Mouse (Mus musculus) skeletal muscle tissue, postnatal 0 days (tissue): ENCODE measurements around the gene Adap1. TPM values are rescaled to one million over a fixed set of nuclear protein-coding genes. Genes with fewer than 3 reads are reported as not detected.

Experiments used
- microRNA counts: library from miRNA; unstranded; fragments of <30 nt; microRNA quantifications from one replicate; lab custom pipeline; 2015
- microRNA-seq, 2 experiments: library from miRNA; unstranded; fragments of <30 nt; microRNA quantifications; one replicate each; pipeline ENCODE4; 2016
- polyA plus RNA-seq: library from polyadenylated mRNA; unstranded; fragments of >200 nt; fragmentation: Nextera tagmentation; extraction: Ambion mirVana; gene quantifications from 2 replicates; pipeline ENCODE4 v1.2.1, GENCODE M21; 2015

Adap1 gene
- polyA plus RNA-seq, result 2.1 and 3.8 TPM in 2 replicates

DNA sequence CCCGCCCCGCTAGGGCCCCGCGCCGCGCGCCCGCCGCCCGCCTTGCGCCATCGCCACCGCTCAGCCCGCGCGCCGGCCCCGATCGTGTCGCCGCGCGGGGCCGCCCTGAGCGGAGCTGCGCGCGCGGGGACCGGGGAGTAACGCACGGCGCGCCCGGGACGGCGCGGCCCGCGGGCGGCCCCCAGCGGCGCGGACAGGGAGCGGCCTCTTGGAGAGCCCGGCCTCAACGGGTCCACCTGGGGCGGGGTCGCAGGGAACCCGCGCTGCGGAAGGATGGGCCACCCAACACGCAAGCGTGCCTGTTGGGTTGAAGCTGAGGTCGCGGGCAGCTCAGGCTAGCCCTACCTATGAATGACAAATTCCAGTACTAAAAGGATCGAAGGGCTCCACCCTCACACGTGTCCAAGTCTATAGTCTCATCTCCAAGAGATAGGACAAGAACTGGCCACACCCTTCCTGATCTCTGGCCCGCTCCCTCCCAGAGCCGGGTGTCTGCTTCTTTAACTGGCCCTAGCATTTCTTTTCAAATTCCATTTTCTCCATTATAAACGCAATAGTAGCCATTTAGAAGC lies at the start of gene Adap1:
Gene Adap1 (minus strand): TSS at position 228 of the 572 bp plus-strand sequence.

DNA sequence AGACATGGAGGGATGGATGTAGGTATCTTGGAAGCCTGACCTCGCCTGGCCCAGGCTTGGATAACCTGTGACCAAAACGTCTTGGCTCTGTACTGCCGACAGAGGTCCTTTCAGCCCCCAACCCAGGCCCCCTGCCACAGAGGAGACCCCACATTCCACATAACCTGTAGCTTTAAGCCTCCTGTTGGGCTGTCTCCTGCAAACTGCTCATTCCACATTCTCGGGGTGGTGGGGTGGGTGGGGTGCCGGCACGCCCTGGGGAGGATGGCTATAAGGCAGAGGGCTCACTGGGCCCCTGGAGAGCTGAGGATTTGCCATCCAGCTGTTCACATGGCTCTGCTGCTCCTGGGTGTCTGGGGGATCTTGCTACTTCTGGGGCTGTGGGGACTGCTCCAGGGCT lies 26.9 kb upstream of the Adap1 start, which contains the start of gene Cyp2w1:
Gene Cyp2w1 (plus strand): TSS at position 301 of the 400 bp plus-strand sequence.

DNA sequence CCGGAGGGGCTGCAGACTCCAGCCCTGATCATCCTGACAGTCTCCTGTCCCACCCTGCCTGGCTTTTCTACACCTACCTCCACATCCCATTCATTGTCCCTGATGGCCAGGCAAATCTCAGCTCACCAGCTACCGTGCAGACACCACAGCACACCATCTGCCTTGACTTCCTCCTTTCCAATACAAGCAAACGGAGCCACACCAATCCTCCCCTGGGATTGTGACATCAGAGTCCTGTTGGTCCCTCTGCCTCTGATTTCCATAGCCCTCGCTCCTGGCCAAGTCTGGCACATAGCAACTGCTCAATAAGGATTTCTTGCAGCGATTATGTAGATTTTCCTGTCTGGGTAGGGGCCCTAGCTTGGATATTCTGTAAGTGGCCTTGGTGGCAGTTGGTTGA lies 25.7 kb upstream of the Adap1 start, which contains the start of gene Cox19:
Gene Cox19 (minus strand): TSS at position 285 of the 400 bp plus-strand sequence.

DNA sequence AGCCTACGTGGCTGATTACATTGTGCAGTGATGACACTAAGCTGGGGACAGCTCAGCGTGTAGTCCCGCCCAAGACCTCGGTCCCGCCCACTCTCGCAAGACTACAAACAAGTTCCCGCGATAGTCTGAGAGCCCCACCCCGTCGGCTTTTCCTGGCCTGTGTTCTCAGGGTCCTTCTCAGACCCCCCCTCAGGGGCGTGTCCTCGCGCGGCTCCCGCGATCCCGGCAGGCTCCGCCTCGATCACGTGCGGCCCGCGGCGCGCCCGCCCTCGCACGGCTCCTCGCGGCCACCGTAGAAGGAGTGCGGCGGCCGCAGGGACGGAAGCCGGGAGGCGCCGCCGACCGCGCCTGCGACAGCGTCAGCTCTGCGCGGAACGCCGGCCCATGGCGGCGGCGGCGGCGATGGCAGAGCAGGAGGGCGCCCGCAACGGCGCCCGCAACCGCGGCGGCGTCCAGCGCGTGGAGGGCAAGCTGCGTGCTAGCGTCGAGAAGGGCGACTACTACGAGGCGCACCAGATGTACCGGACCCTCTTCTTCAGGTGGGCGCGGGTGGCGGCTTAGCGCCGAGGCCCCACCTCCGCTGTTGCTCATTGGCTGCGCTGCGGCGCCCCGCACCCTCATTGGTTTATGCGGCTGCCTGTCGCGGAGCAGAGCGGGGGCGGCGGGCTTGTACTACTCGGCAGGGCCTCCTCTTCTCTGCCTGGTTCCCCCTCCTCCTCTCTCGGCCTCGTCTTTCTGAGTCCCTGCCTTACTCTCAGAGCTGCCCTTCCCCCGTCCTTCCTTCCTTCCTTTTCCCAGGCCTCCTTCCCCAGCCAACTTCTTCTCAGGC lies 73.1 kb downstream of the Adap1 start, which contains the start of gene Get4:
Gene Get4 (plus strand): TSS at position 244 of the 829 bp plus-strand sequence.

MicroRNAs encoded within 50 kb of the gene (microRNA counts, 519-probe panel; counts per million panel counts)
- microRNA mmu-miR-339-3p (lab: Ali Mortazavi, UCI) (296 counts per million, percentile 58 among the panel's probes with 10 or more counts), microRNA mmu-miR-339-5p (lab: Ali Mortazavi, UCI) (296 counts per million, percentile 58 among the panel's probes with 10 or more counts)

Small RNA genes lying within 50 kb of the gene (microRNA-seq; reads per million reads assigned to microRNA genes)
- gene Mir339, result 224 to 330 reads per million in 2 experiments

Other genes with a start within 250 kb of the Adap1 start
- gene Prkar1b, start 175.6 kb downstream of the Adap1 start, polyA plus RNA-seq, result 4.1 and 4.3 TPM in 2 replicates
- 2.9 and 3.5 TPM in 2 replicates for gene Dnaaf5, start 175.4 kb downstream of the Adap1 start, polyA plus RNA-seq
- 28.4 and 29.5 TPM in 2 replicates for gene Sun1, start 125.0 kb downstream of the Adap1 start, polyA plus RNA-seq
- 204 and 205 TPM in 2 replicates for gene Get4, start 73.3 kb downstream of the Adap1 start, polyA plus RNA-seq
- gene Cox19, start 25.8 kb upstream of the Adap1 start, polyA plus RNA-seq, result 73.7 and 79.2 TPM in 2 replicates
- 0.51 TPM in 1 of 2 replicates, not detected in the other for gene Cyp2w1, start 27.0 kb upstream of the Adap1 start, polyA plus RNA-seq
- 10.5 and 11.6 TPM in 2 replicates for gene Gpr146, start 52.1 kb upstream of the Adap1 start, polyA plus RNA-seq
- 0.44 and 0.77 TPM in 2 replicates for gene C130050O18Rik, start 79.7 kb upstream of the Adap1 start, polyA plus RNA-seq
- 3.5 and 3.6 TPM in 2 replicates for gene Gper1, start 97.5 kb upstream of the Adap1 start, polyA plus RNA-seq
- 10.4 and 10.6 TPM in 2 replicates for gene 3110082I17Rik, start 134.9 kb upstream of the Adap1 start, polyA plus RNA-seq
- 4.1 and 4.8 TPM in 2 replicates for gene Zfand2a, start 158.9 kb upstream of the Adap1 start, polyA plus RNA-seq
- not detected in 2 replicates for gene Uncx, start 217.9 kb upstream of the Adap1 start, polyA plus RNA-seq